Mouse (Mus musculus) liver, postnatal 0 days (tissue): ENCODE measurements around the gene Bsdc1.

Experiments
- CTCF ChIP-seq: sonication (generic); IDR thresholded peaks from 2 replicates; pipeline ENCODE4 v1.5.1; 2016; ENCODE audit warnings: antibody characterized with exemption, low read depth
- EP300 ChIP-seq: IDR thresholded peaks from 2 replicates; pipeline ENCODE4 v1.6.1; 2016; ENCODE audit warnings: antibody characterized with exemption, low read depth, mild to moderate bottlenecking

DNA sequence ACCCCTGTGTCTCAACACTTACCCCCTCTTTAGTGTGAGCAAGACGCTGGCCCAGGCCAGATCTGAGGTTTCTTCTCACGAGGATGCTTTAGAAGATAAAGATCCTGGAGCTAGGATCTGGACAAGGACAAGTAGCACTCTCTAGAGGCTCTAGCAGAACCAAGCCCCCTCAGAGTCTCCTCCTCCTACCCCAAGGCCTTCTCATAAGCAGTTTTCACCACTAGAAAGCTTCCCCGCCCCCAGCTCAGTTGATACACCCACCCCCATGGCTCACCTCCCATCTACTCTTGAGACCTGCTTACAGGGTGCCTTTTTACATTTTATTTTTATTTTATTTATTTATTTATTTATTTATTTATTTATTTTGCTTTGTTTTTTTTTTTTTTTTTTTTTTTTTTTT, 48.3 kb downstream of the Bsdc1 start:
- TF ChIP-seq CTCF, result no peak
- TF ChIP-seq EP300, result no peak
